In genomic region chr11:53121208-53121607, GRCm38 (mm10) we compare ENCODE assay signal across 31 mouse cellular contexts.
DNase-seq lines count a peak whose midpoint lies in the region; ATAC-seq and TF ChIP-seq lines count a peak whose summit lies in the region.
"Had no signal": no experiment of that assay in that cellular context is flagged by ENCODE, and none has a peak within 500 bp of the region (broad histone marks: within the 10 kb centered on the region; RNA-seq: fewer than 3 reads in every experiment).

No protein-coding gene starts in this region.

- TF ChIP-seq CTCF in intestine, postnatal 0 days (IDR thresholded peaks at IDR 0.05; ENCODE audit: low read depth): no peak

- no peak overlapping the region for H3K27ac ChIP-seq in intestine, postnatal 0 days (ENCODE audit: low read depth, low read length)
- H3K27ac ChIP-seq in intestine, embryonic 16.5 days (ENCODE audit: low read length): no peak overlapping the region
- no peak overlapping the region for H3K27ac ChIP-seq in kidney, embryonic 15.5 days
- H3K27ac ChIP-seq: embryonic facial prominence, embryonic 10.5 days; embryonic facial prominence, embryonic 15.5 days; forebrain, embryonic 13.5 days; gastrocnemius, adult 2 months; hindbrain, embryonic 14.5 days; liver, embryonic 14.5 days; macrophage had no signal

- ATAC-seq in intestine, postnatal 0 days: peak; percentile 33; the same call in 1 of the 2 replicates
- ATAC-seq in intestine, embryonic 16.5 days: no peak
- ATAC-seq in kidney, embryonic 15.5 days (replicated peaks; ENCODE audit: low FRiP score): peak; percentile 46; the same call in 1 of the 2 replicates
- ATAC-seq: CD4-positive, CD25-positive, alpha-beta regulatory T cell, adult 4 months; forebrain, embryonic 13.5 days; inflammation-experienced regulatory T-cells, adult 6 months had no signal

- WGBS in intestine, postnatal 0 days: 56% methylated on average over 1 of the region's 1 CpGs
- WGBS in intestine, embryonic 16.5 days: 29% methylated on average over 1 of the region's 1 CpGs
- WGBS in kidney, embryonic 15.5 days: 52% methylated on average over 1 of the region's 1 CpGs

- DNase-seq in kidney, adult 18-20 months: peak; percentile 51
- DNase-seq in kidney, postnatal 25 days: peak; percentile 45 to 74
- DNase-seq in thymus, postnatal 36 days: no peak
- no peak for DNase-seq in adrenal gland, adult 18-20 months (ENCODE audit: low spot score in 2 of 2)
- DNase-seq: adrenal gland, postnatal 36 days; cerebellum, adult 2 months; cerebellum, postnatal 14 days; gastrocnemius, adult 2 months; gastrocnemius, postnatal 36 days; heart, adult 18-20 months; heart, postnatal 4 days; layer of hippocampus, adult 9-11 months; liver; lung, adult 2 months; lung, postnatal 10 days; midbrain, embryonic 14.5 days; right cerebral cortex, adult 18-20 months; spleen, adult 18-20 months; thymus, postnatal 4 days had no signal

- H3K9ac ChIP-seq in intestine, postnatal 0 days (ENCODE audit: low read depth, low read length): no peak overlapping the region
- no peak overlapping the region for H3K9ac ChIP-seq in intestine, embryonic 16.5 days (ENCODE audit: low read depth, low read length)
- no peak overlapping the region for H3K9ac ChIP-seq in kidney, embryonic 15.5 days
- H3K9ac ChIP-seq: embryonic facial prominence, embryonic 15.5 days; forebrain, embryonic 13.5 days; hindbrain, embryonic 14.5 days; liver, embryonic 14.5 days had no signal

- no peaks in the 10 kb centered on the region for H3K9me3 ChIP-seq in intestine, postnatal 0 days (ENCODE audit: control insufficient read depth)
- no peaks in the 10 kb centered on the region for H3K9me3 ChIP-seq in intestine, embryonic 16.5 days (ENCODE audit: control insufficient read depth, low read length)
- H3K9me3 ChIP-seq in kidney, embryonic 15.5 days (replicated peaks): no peaks in the 10 kb centered on the region
- H3K9me3 ChIP-seq: embryonic facial prominence, embryonic 10.5 days; embryonic facial prominence, embryonic 15.5 days; forebrain, embryonic 13.5 days had no signal

- no peaks in the 10 kb centered on the region for H3K36me3 ChIP-seq in intestine, postnatal 0 days (ENCODE audit: control insufficient read depth, insufficient read depth)
- H3K36me3 ChIP-seq in intestine, embryonic 16.5 days (ENCODE audit: control insufficient read depth, insufficient read depth, low read length): no peaks in the 10 kb centered on the region
- H3K36me3 ChIP-seq in kidney, embryonic 15.5 days: no peaks in the 10 kb centered on the region
- H3K36me3 ChIP-seq: embryonic facial prominence, embryonic 10.5 days; embryonic facial prominence, embryonic 15.5 days had no signal

- H3K4me2 ChIP-seq in intestine, postnatal 0 days (replicated peaks; ENCODE audit: low read depth): no peak overlapping the region
- H3K4me2 ChIP-seq in intestine, embryonic 16.5 days (ENCODE audit: low read depth, low read length): no peak overlapping the region
- H3K4me2 ChIP-seq in kidney, embryonic 15.5 days: no peak overlapping the region
- H3K4me2 ChIP-seq: embryonic facial prominence, embryonic 15.5 days; forebrain, embryonic 13.5 days; heart, embryonic 11.5 days; hindbrain, embryonic 14.5 days had no signal

- no peaks in the 10 kb centered on the region for H3K27me3 ChIP-seq in intestine, postnatal 0 days (replicated peaks; ENCODE audit: control insufficient read depth, insufficient read depth, low read length)
- no peaks in the 10 kb centered on the region for H3K27me3 ChIP-seq in intestine, embryonic 16.5 days (replicated peaks; ENCODE audit: control insufficient read depth, insufficient read depth, low read length)
- no peaks in the 10 kb centered on the region for H3K27me3 ChIP-seq in kidney, embryonic 15.5 days
- H3K27me3 ChIP-seq: embryonic facial prominence, embryonic 15.5 days; forebrain, embryonic 13.5 days had no signal

- H3K4me3 ChIP-seq in intestine, postnatal 0 days (ENCODE audit: low read depth, low read length): no peak overlapping the region
- no peak overlapping the region for H3K4me3 ChIP-seq in intestine, embryonic 16.5 days (ENCODE audit: low read length)
- H3K4me3 ChIP-seq in kidney, embryonic 15.5 days (replicated peaks): no peak overlapping the region
- H3K4me3 ChIP-seq: embryonic facial prominence, embryonic 10.5 days; embryonic facial prominence, embryonic 15.5 days; forebrain, embryonic 13.5 days; gastrocnemius, adult 2 months had no signal

- no peaks in the 10 kb centered on the region for H3K4me1 ChIP-seq in intestine, postnatal 0 days (replicated peaks; ENCODE audit: control insufficient read depth, insufficient read depth, low read length)
- H3K4me1 ChIP-seq in intestine, embryonic 16.5 days (ENCODE audit: control insufficient read depth, insufficient read depth, low read length): peaks cover 4% of the 10 kb centered on the region; the same call in 1 of the 2 replicates
- peaks cover 12% of the 10 kb centered on the region; the same call in 1 of the 2 replicates for H3K4me1 ChIP-seq in kidney, embryonic 15.5 days
- H3K4me1 ChIP-seq: embryonic facial prominence, embryonic 10.5 days had no signal

Comparison
In these comparisons a context has a peak if more than half of its experiments do, and no peak if none do; other contexts are left out.
1. DNase-seq: peak in kidney, adult 18-20 months (single experiment) and kidney, postnatal 25 days (2 of 2); none in thymus, postnatal 36 days (0 of 2) and adrenal gland, adult 18-20 months (0 of 2).